Mouse (Mus musculus) Muller cell, postnatal 12 days (primary cell): ENCODE data around the gene Spin2g.
"Not testable (repeated sequence)": the region's sequence is repeated elsewhere in the genome, so short reads cannot be mapped to it uniquely, and the experiment has no call there.

Experiments
- DNase-seq: peaks from one replicate; pipeline ENCODE4 v3.0.0-alpha.2; 2015; ENCODE audit errors: inconsistent ontology term

Gene Spin2g

GRCm38 (mm10) chrX:34238633-34239032 lies at the start of gene Spin2g:
Gene Spin2g, minus strand, starts transcription at chrX:34238733.
- DNase-seq, result not testable (repeated sequence)
